Mouse (Mus musculus): ENCODE data around the gene 2510002D24Rik.

DNA sequence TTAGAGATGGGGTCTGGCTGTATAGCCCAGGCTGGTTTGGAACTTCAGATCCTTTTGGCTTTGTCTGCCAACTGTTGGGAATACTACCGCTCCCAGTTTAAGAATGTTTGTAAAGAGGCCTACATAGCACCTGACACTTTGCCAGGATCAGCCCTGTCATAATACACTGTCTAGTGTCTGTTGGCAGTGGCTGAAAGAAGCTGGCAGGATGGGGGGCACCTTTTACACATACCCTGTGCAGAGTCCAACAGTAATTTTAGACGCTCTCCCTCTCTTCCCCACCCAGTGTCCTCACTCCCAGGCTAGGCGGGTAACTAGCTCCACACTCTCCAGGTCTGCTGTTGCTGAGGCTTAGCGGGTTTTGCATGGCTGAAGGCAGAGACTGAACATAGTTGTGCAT is 2.0 kb downstream of the 2510002D24Rik start:
- TF ChIP-seq CTCF (IDR thresholded peaks at IDR 0.05; ENCODE audit: low read depth) (no peak), EP300 (optimal IDR thresholded peaks at IDR 0.05) (no peak)

Measured in stomach, postnatal 0 days (tissue).